Comparison of ENCODE assay signal across 11 mouse cellular contexts in genomic region chr10:117094504-117095329, GRCm38 (mm10). TPM values are rescaled to one million over a fixed set of nuclear protein-coding genes. Genes with fewer than 3 reads are reported as not detected.
DNase-seq lines count a peak whose midpoint lies in the region; ATAC-seq and TF ChIP-seq lines count a peak whose summit lies in the region.
"Had no signal": no experiment of that assay in that cellular context is flagged by ENCODE, and none has a peak within 500 bp of the region (broad histone marks: within the 10 kb centered on the region; RNA-seq: fewer than 3 reads in every experiment).

No protein-coding gene starts in this region.

- DNase-seq in testis, postnatal 14 days (ENCODE audit: low spot score) = peak; percentile 42
- no peak for DNase-seq in testis, postnatal 10 days (ENCODE audit: low spot score)
- peak; percentile 57 for DNase-seq in forebrain, postnatal 0 days
- DNase-seq in left cerebral cortex, postnatal 10 days (ENCODE audit: extremely low spot score in 1 of 2, low spot score in 2 of 2) = peak; percentile 31 to 44
- peak; percentile 54 for DNase-seq in neural tube, embryonic 10.5 days (ENCODE audit: extremely low spot score, low spot score)
- no peak for DNase-seq in thymus, postnatal 14 days
- DNase-seq in thymus, postnatal 10 days (ENCODE audit: low spot score in 2 of 2) = no peak

- no peaks in the 10 kb centered on the region for H3K27me3 ChIP-seq in forebrain, postnatal 0 days (ENCODE audit: insufficient read depth, low read length)
- no peaks in the 10 kb centered on the region for H3K27me3 ChIP-seq in hindbrain, embryonic 13.5 days
- H3K27me3 ChIP-seq: Patski had no signal

- ATAC-seq in forebrain, postnatal 0 days = peak; percentile 96
- peak; percentile 95 for ATAC-seq in hindbrain, embryonic 13.5 days (ENCODE audit: low FRiP score)
- ATAC-seq: Patski had no signal

- no peak for TF ChIP-seq CTCF in forebrain, postnatal 0 days (IDR thresholded peaks at IDR 0.05; ENCODE audit: low read depth)

- H3K36me3 ChIP-seq in forebrain, postnatal 0 days (ENCODE audit: insufficient read depth) = no peaks in the 10 kb centered on the region
- no peaks in the 10 kb centered on the region for H3K36me3 ChIP-seq in hindbrain, embryonic 13.5 days

- no peak overlapping the region for H3K4me3 ChIP-seq in forebrain, postnatal 0 days (ENCODE audit: low read depth, low read length)
- H3K4me3 ChIP-seq in hindbrain, embryonic 13.5 days = no peak overlapping the region
- H3K4me3 ChIP-seq: heart, adult 2 months had no signal

- peak overlapping the region; percentile 35; the same call in 1 of the 2 replicates for H3K27ac ChIP-seq in forebrain, postnatal 0 days (ENCODE audit: low read depth, low read length)
- H3K27ac ChIP-seq in hindbrain, embryonic 13.5 days = peak overlapping the region; percentile 89
- H3K27ac ChIP-seq: heart, adult 2 months had no signal

- H3K9ac ChIP-seq in forebrain, postnatal 0 days = no peak overlapping the region
- H3K9ac ChIP-seq in hindbrain, embryonic 13.5 days = peak overlapping the region; percentile 43; the same call in 1 of the 2 replicates

- H3K4me1 ChIP-seq in forebrain, postnatal 0 days (ENCODE audit: insufficient read depth) = 0 out of 2 replicates have a peak, but pooled peaks cover 4% of the 10 kb centered on the region
- peaks cover 27% of the 10 kb centered on the region for H3K4me1 ChIP-seq in hindbrain, embryonic 13.5 days (replicated peaks)

- no peaks in the 10 kb centered on the region for H3K9me3 ChIP-seq in forebrain, postnatal 0 days (ENCODE audit: low read length)
- no peaks in the 10 kb centered on the region for H3K9me3 ChIP-seq in hindbrain, embryonic 13.5 days

- no peak overlapping the region for H3K4me2 ChIP-seq in forebrain, postnatal 0 days (ENCODE audit: low read depth)
- H3K4me2 ChIP-seq in hindbrain, embryonic 13.5 days = peak overlapping the region; percentile 7; the same call in 1 of the 2 replicates

- intact Hi-C loops in left cerebral cortex, postnatal 10 days (cut with DNase I) = loop anchor here (5.0 kb wide), 1 partner anchor 53 kb away; the partner anchor contains the start of gene Frs2

- WGBS in forebrain, postnatal 0 days = 43% methylated on average over 15 of the region's 15 CpGs
- 25% methylated on average over 15 of the region's 15 CpGs for WGBS in hindbrain, embryonic 13.5 days

RNA-seq across cellular contexts. Expression of gene Cct2, which starts 31.1 kb away (rescaled TPM):
- 399 and 404 TPM in 2 replicates for total RNA-seq in forebrain, postnatal 0 days (2014; rRNA removed)
- polyA plus RNA-seq in forebrain, postnatal 0 days (2015; fragmentation: Nextera tagmentation; extraction: Ambion mirVana) = 240 and 249 TPM in 2 replicates
- 276 and 284 TPM in 2 replicates for polyA plus RNA-seq in hindbrain, embryonic 13.5 days (2015; fragmentation: Nextera tagmentation; extraction: Ambion mirVana)
- total RNA-seq in left cerebral cortex, postnatal 10 days (2021) = 100 to 1,000 TPM; 229 to 235 TPM

RNA-seq across cellular contexts. Expression of gene Lrrc10, which starts 49.6 kb away (rescaled TPM):
- not detected in 2 replicates for total RNA-seq in forebrain, postnatal 0 days (2014; rRNA removed)
- polyA plus RNA-seq in forebrain, postnatal 0 days (2015; fragmentation: Nextera tagmentation; extraction: Ambion mirVana) = 0.13 TPM in 1 of 2 replicates, not detected in the other
- not detected in 2 replicates for polyA plus RNA-seq in hindbrain, embryonic 13.5 days (2015; fragmentation: Nextera tagmentation; extraction: Ambion mirVana)
- under 1 TPM in 1 of 2 experiments, not detected in 1; 0.39 TPM for total RNA-seq in left cerebral cortex, postnatal 10 days (2021)
- total RNA-seq: neutrophil, adult 5-6 weeks had no signal
- polyA plus RNA-seq: Patski had no signal

RNA-seq across cellular contexts. Expression of gene Frs2, which starts 53.6 kb away (rescaled TPM):
- 17.0 and 28.7 TPM in 2 replicates for total RNA-seq in forebrain, postnatal 0 days (2014; rRNA removed)
- polyA plus RNA-seq in forebrain, postnatal 0 days (2015; fragmentation: Nextera tagmentation; extraction: Ambion mirVana) = 11.3 and 17.2 TPM in 2 replicates
- polyA plus RNA-seq in hindbrain, embryonic 13.5 days (2015; fragmentation: Nextera tagmentation; extraction: Ambion mirVana) = 18.6 and 20.5 TPM in 2 replicates
- total RNA-seq in left cerebral cortex, postnatal 10 days (2021) = 10 to 100 TPM; 25.3 to 26.8 TPM

Comparison
In these comparisons a context has a peak if more than half of its experiments do, and no peak if none do; other contexts are left out.
1. DNase-seq: peak in testis, postnatal 14 days (single experiment), forebrain, postnatal 0 days (single experiment), left cerebral cortex, postnatal 10 days (2 of 2) and neural tube, embryonic 10.5 days (single experiment); none in testis, postnatal 10 days (single experiment), thymus, postnatal 14 days (single experiment) and thymus, postnatal 10 days (0 of 2).